Mouse (Mus musculus) erythroblast, embryonic 14.5 days (primary cell): ENCODE results near the gene Meis1.

Source experiments
- GATA1 ChIP-seq: IDR thresholded peaks from 2 replicates; pipeline ENCODE4 v1.6.1; 2012; ENCODE audit warnings: low read length, inconsistent platforms, mixed read lengths
- TAL1 ChIP-seq: IDR thresholded peaks from 3 replicates; pipeline ENCODE4 v1.6.1; 2012; ENCODE audit warnings: low read length, inconsistent platforms, mixed read lengths

- no peak for TF ChIP-seq GATA1
- no peak for TF ChIP-seq TAL1
Observed at GRCm38 (mm10) chr11:19012463-19013115, 6.2 kb downstream of the Meis1 start.
